Mouse (Mus musculus) liver, postnatal 0 days (tissue): ENCODE measurements around the gene Hhat.

Experiments used
- CTCF ChIP-seq: sonication (generic); IDR thresholded peaks from 2 replicates; pipeline ENCODE4 v1.5.1; 2016; ENCODE audit warnings: antibody characterized with exemption, low read depth
- EP300 ChIP-seq: IDR thresholded peaks from 2 replicates; pipeline ENCODE4 v1.6.1; 2016; ENCODE audit warnings: antibody characterized with exemption, low read depth, mild to moderate bottlenecking

GRCm38 (mm10) chr1:192754268-192754667 lies 16.8 kb downstream of the Hhat start:
- TF ChIP-seq EP300 (no peak), CTCF (no peak)
